Mouse (Mus musculus): Measurements from ENCODE around the gene Polrmt.

DNA sequence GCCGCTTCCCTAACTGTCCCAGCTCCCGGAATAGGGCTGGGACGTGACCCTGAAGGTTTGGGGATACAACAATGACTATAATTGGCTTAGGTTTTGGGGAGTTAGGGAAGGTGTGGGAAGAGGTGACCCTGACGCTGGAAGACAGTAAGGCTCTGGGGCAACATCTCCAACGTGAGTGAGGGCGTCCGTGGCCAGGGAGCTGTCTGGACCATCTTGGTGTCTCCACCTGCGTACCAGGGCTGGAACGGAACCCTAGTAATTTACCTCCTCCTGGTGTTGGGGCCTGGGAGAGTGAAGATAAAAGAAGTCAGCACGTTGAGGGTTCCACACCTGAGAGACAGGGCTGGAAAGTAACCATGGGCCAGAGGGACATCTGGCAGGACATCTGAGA lies 41.4 kb downstream of the Polrmt start:
- TF ChIP-seq ZC3H11A (IDR thresholded peaks at IDR 0.05; ENCODE audit: borderline replicate concordance, low read depth, low read length), result no peak
- TF ChIP-seq HCFC1 (IDR thresholded peaks at IDR 0.05; ENCODE audit: borderline replicate concordance, insufficient read depth, low read length), result no peak
